Mouse (Mus musculus) MEL (cell line): ENCODE data around the gene Ralgapb.

ENCODE experiments used
- CTCF ChIP-seq, 3 experiments: IDR thresholded peaks in 2 of 3; conservative IDR thresholded peaks in 1 of 3; 2 replicates each; pipeline ENCODE4 v1.5.1; 2011 to 2012; ENCODE audit warnings: low read length in 3 of 3, low read depth in 2 of 3, mild to moderate bottlenecking in 2 of 3, improper control_type of control experiment in 1 of 3, inconsistent platforms in 1 of 3, mixed read lengths in 1 of 3, moderate library complexity in 1 of 3; ENCODE audit not compliant: control insufficient read depth in 1 of 3, insufficient read depth in 1 of 3, poor library complexity in 1 of 3, severe bottlenecking in 1 of 3
- TBP ChIP-seq: IDR thresholded peaks from 2 replicates; pipeline ENCODE4 v1.8.0; 2011; ENCODE audit warnings: low read depth, low read length, improper control_type of control experiment

- TF ChIP-seq CTCF (IDR thresholded peaks at IDR 0.05 in 2 of 3, conservative IDR thresholded peaks at IDR 0.05 in 1 of 3; ENCODE audit: control insufficient read depth in 1 of 3, insufficient read depth in 1 of 3, low read depth in 2 of 3, low read length in 3 of 3, poor library complexity in 1 of 3, severe bottlenecking in 1 of 3): no peak
- no peak for TF ChIP-seq TBP
Measured at GRCm38 (mm10) chr2:158373516-158373915, 36.1 kb upstream of the Ralgapb start.
